In the genomic region with DNA sequence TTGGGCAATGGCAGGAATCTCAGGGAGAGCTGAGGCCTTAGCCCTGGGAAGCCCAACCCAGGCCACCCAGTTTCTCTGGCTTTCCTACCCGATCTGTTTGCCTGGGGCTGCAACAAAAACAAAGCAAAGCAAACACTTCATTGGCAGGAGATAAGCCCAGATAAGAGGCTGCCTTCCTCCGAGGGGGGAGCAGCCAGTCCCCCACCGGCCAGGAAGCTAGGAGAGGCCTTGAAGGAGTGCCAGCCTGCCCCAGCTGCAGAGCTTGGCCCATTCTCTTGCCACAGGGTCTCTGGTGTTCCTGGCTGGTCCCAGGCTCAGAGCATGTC, we compare ENCODE assay signal across 8 mouse cellular contexts. TPM values are rescaled to one million over a fixed set of nuclear protein-coding genes. Genes with fewer than 3 reads are reported as not detected.
DNase-seq lines count a peak whose midpoint lies in the region; ATAC-seq and TF ChIP-seq lines count a peak whose summit lies in the region.

No protein-coding gene starts in this region.

- no peak for TF ChIP-seq POLR2A in bone marrow macrophage, adult 2 months (IDR thresholded peaks at IDR 0.05; ENCODE audit: borderline replicate concordance, low read depth, low read length)

- intact Hi-C loops in left cerebral cortex, postnatal 14 days (cut with DNase I) = no loop called here

- no peak for TF ChIP-seq CTCF in G1E (IDR thresholded peaks at IDR 0.05; ENCODE audit: low read depth, low read length)
- TF ChIP-seq CTCF in bone marrow macrophage, adult 2 months (IDR thresholded peaks at IDR 0.05; ENCODE audit: low read depth, low read length) = no peak

- H3K27ac ChIP-seq in bone marrow macrophage, adult 2 months (ENCODE audit: insufficient read depth, low read depth, low read length) = peak overlapping the region; percentile 91
- peak overlapping the region; percentile 100 for H3K27ac ChIP-seq in heart, embryonic 16.5 days (ENCODE audit: low read length)

- H3K9me3 ChIP-seq in G1E (replicated peaks) = no peaks in the 10 kb centered on the region
- H3K9me3 ChIP-seq in heart, embryonic 16.5 days (replicated peaks; ENCODE audit: control insufficient read depth, low read length) = no peaks in the 10 kb centered on the region

- H3K4me2 ChIP-seq in heart, embryonic 16.5 days (ENCODE audit: low read depth, low read length) = peak overlapping the region; percentile 85

- H3K27me3 ChIP-seq in G1E (ENCODE audit: insufficient read depth, low read length) = no peaks in the 10 kb centered on the region
- H3K27me3 ChIP-seq in heart, embryonic 16.5 days (ENCODE audit: control insufficient read depth, insufficient read depth, low read length) = no peaks in the 10 kb centered on the region

- H3K4me3 ChIP-seq in G1E (ENCODE audit: low read depth, low read length) = peak overlapping the region; percentile 80; the same call in 1 of the 2 replicates
- H3K4me3 ChIP-seq in bone marrow macrophage, adult 2 months (ENCODE audit: insufficient read depth, low read length) = peak overlapping the region; percentile 76
- peak overlapping the region; percentile 86 for H3K4me3 ChIP-seq in heart, embryonic 16.5 days (ENCODE audit: low read length)

- no peak for ATAC-seq in G1E (ENCODE audit: extremely low read depth, insufficient number of reproducible peaks, low FRiP score, poor library complexity, severe bottlenecking)
- ATAC-seq in heart, embryonic 16.5 days (replicated peaks; ENCODE audit: extremely low read depth, insufficient read depth, low FRiP score) = no peak

- peak; percentile 34 for DNase-seq in G1E (ENCODE audit: low spot score)
- DNase-seq in kidney, postnatal 10 days = peak; percentile 75
- DNase-seq in lung, postnatal 36 days = peak; percentile 91
- peak; percentile 28 to 55 for DNase-seq in thymus, postnatal 36 days
- DNase-seq in spleen, adult 18-20 months = no peak
- DNase-seq in left cerebral cortex, postnatal 14 days (ENCODE audit: low spot score in 2 of 2) = no peak

- WGBS in heart, embryonic 16.5 days = 5% methylated on average over 3 of the region's 3 CpGs

- H3K9ac ChIP-seq in heart, embryonic 16.5 days (ENCODE audit: low read length) = peak overlapping the region; percentile 89

- H3K36me3 ChIP-seq in G1E (replicated peaks) = peaks cover 75% of the 10 kb centered on the region
- H3K36me3 ChIP-seq in heart, embryonic 16.5 days (ENCODE audit: control insufficient read depth, insufficient read depth) = peaks cover 10% of the 10 kb centered on the region

- peaks cover 61% of the 10 kb centered on the region for H3K4me1 ChIP-seq in G1E (ENCODE audit: insufficient read depth, low read depth, low read length)
- H3K4me1 ChIP-seq in bone marrow macrophage, adult 2 months (ENCODE audit: control insufficient read depth, insufficient read depth, low read length) = peaks cover 18% of the 10 kb centered on the region
- H3K4me1 ChIP-seq in heart, embryonic 16.5 days (ENCODE audit: control insufficient read depth, insufficient read depth, low read length) = peaks cover 43% of the 10 kb centered on the region

RNA-seq across cellular contexts. Expression of gene Gpr137, which starts 10.4 kb away (rescaled TPM):
- 20.0 and 24.9 TPM in 2 replicates for total RNA-seq in G1E (2014; fragmentation: Nextera tagmentation)
- total RNA-seq in G1E (2017) = 22.8 and 24.9 TPM in 2 replicates
- 32.1 and 39.9 TPM in 2 replicates for polyA plus RNA-seq in G1E (2012)
- 31.6 and 36.4 TPM in 2 replicates for polyA plus RNA-seq in bone marrow macrophage, adult 2 months (2012; ENCODE audit: insufficient read depth, insufficient read length, missing spikeins)
- polyA plus RNA-seq in heart, embryonic 16.5 days (2015; fragmentation: Nextera tagmentation; extraction: Ambion mirVana) = 20.8 and 22.3 TPM in 2 replicates
- 10 to 100 TPM; 91.5 to 92.3 TPM for total RNA-seq in left cerebral cortex, postnatal 14 days (2021)

RNA-seq across cellular contexts. Expression of gene Bad, which starts 11.0 kb away (rescaled TPM):
- 12.6 and 19.1 TPM in 2 replicates for total RNA-seq in G1E (2014; fragmentation: Nextera tagmentation)
- 50.7 and 62.7 TPM in 2 replicates for total RNA-seq in G1E (2017)
- 51.9 and 52.0 TPM in 2 replicates for polyA plus RNA-seq in G1E (2012)
- polyA plus RNA-seq in bone marrow macrophage, adult 2 months (2012; ENCODE audit: insufficient read depth, insufficient read length, missing spikeins) = 36.2 and 38.5 TPM in 2 replicates
- polyA plus RNA-seq in heart, embryonic 16.5 days (2015; fragmentation: Nextera tagmentation; extraction: Ambion mirVana) = 58.4 and 59.2 TPM in 2 replicates
- total RNA-seq in left cerebral cortex, postnatal 14 days (2021) = 10 to 100 TPM; 35.2 to 36.0 TPM

RNA-seq across cellular contexts. Expression of gene Kcnk4, which starts 18.4 kb away (rescaled TPM):
- not detected in 2 replicates for total RNA-seq in G1E (2014; fragmentation: Nextera tagmentation)
- total RNA-seq in G1E (2017) = 0.23 TPM in 1 of 2 replicates, not detected in the other
- 0.05 TPM in 1 of 2 replicates, not detected in the other for polyA plus RNA-seq in G1E (2012)
- not detected in 2 replicates for polyA plus RNA-seq in bone marrow macrophage, adult 2 months (2012; ENCODE audit: insufficient read depth, insufficient read length, missing spikeins)
- 0.50 and 0.95 TPM in 2 replicates for polyA plus RNA-seq in heart, embryonic 16.5 days (2015; fragmentation: Nextera tagmentation; extraction: Ambion mirVana)
- total RNA-seq in left cerebral cortex, postnatal 14 days (2021) = 10 to 100 TPM; 44.9 to 50.4 TPM

RNA-seq across cellular contexts. Expression of gene Ppp1r14b, which starts 22.1 kb away (rescaled TPM):
- total RNA-seq in G1E (2014; fragmentation: Nextera tagmentation) (74.0 and 111 TPM in 2 replicates), G1E (2017) (141 and 168 TPM in 2 replicates)
- polyA plus RNA-seq in G1E (2012) = 281 and 350 TPM in 2 replicates
- polyA plus RNA-seq in bone marrow macrophage, adult 2 months (2012; ENCODE audit: insufficient read depth, insufficient read length, missing spikeins) = 64.2 and 73.7 TPM in 2 replicates
- polyA plus RNA-seq in heart, embryonic 16.5 days (2015; fragmentation: Nextera tagmentation; extraction: Ambion mirVana) = 68.9 and 104 TPM in 2 replicates
- 10 to 100 TPM; 55.4 to 71.5 TPM for total RNA-seq in left cerebral cortex, postnatal 14 days (2021)

RNA-seq across cellular contexts. Expression of gene Plcb3, which starts 23.6 kb away (rescaled TPM):
- total RNA-seq in G1E (2014; fragmentation: Nextera tagmentation) (12.5 and 14.1 TPM in 2 replicates), G1E (2017) (9.9 and 10.6 TPM in 2 replicates)
- 21.0 and 22.2 TPM in 2 replicates for polyA plus RNA-seq in G1E (2012)
- polyA plus RNA-seq in bone marrow macrophage, adult 2 months (2012; ENCODE audit: insufficient read depth, insufficient read length, missing spikeins) = 39.8 and 40.6 TPM in 2 replicates
- 16.8 and 21.1 TPM in 2 replicates for polyA plus RNA-seq in heart, embryonic 16.5 days (2015; fragmentation: Nextera tagmentation; extraction: Ambion mirVana)
- 10 to 100 TPM; 13.4 to 13.6 TPM for total RNA-seq in left cerebral cortex, postnatal 14 days (2021)

Comparison
In these comparisons a context has a peak if more than half of its experiments do, and no peak if none do; other contexts are left out.
1. DNase-seq: peak in G1E (single experiment), kidney, postnatal 10 days (single experiment), lung, postnatal 36 days (single experiment) and thymus, postnatal 36 days (2 of 2); none in spleen, adult 18-20 months (0 of 2) and left cerebral cortex, postnatal 14 days (0 of 2).
2. Peak in every context shown above with its lines, with median percentiles within 50 percentile points of each other: H3K4me3 ChIP-seq.